Comparison of ENCODE assay signal across 24 mouse cellular contexts in genomic region chr6:13882919-13883318, GRCm38 (mm10).
"Had no signal": no experiment of that assay in that cellular context is flagged by ENCODE, and none has a peak within 500 bp of the region (broad histone marks: within the 10 kb centered on the region; RNA-seq: fewer than 3 reads in every experiment).

No protein-coding gene starts in this region.

- DNase-seq: gastrocnemius, postnatal 14 days; gastrocnemius, postnatal 36 days; heart, adult 11 months; heart, adult 2 months; heart, postnatal 14 days; heart, postnatal 36 days; kidney, adult 18-20 months; kidney, adult 8-10 months; kidney, postnatal 10 days; kidney, postnatal 25 days; kidney, postnatal 4 days had no signal

- H3K36me3 ChIP-seq: heart, embryonic 15.5 days; hindbrain, embryonic 13.5 days; hindbrain, embryonic 15.5 days; limb, embryonic 13.5 days; limb, embryonic 15.5 days; liver, embryonic 12.5 days had no signal

- H3K4me2 ChIP-seq: heart, embryonic 11.5 days; heart, embryonic 13.5 days; heart, embryonic 15.5 days; hindbrain, embryonic 13.5 days; hindbrain, embryonic 15.5 days; limb, embryonic 13.5 days; limb, embryonic 15.5 days; liver, embryonic 12.5 days had no signal

- H3K27ac ChIP-seq: heart, adult 2 months; heart, embryonic 13.5 days; heart, embryonic 15.5 days; hindbrain, embryonic 13.5 days; hindbrain, embryonic 15.5 days; hindbrain, postnatal 0 days; layer of hippocampus, adult 2 months; left cerebral cortex, adult 2 months; limb, embryonic 13.5 days; limb, embryonic 15.5 days; liver, embryonic 12.5 days; liver, embryonic 14.5 days had no signal

- H3K27me3 ChIP-seq: heart, embryonic 13.5 days; heart, embryonic 15.5 days; hindbrain, embryonic 13.5 days; hindbrain, embryonic 15.5 days; limb, embryonic 13.5 days; limb, embryonic 15.5 days; liver, embryonic 12.5 days had no signal

- H3K9me3 ChIP-seq: heart, embryonic 13.5 days; heart, embryonic 15.5 days; hindbrain, embryonic 15.5 days; limb, embryonic 13.5 days; limb, embryonic 15.5 days; liver, embryonic 12.5 days had no signal

- H3K4me3 ChIP-seq: heart, adult 2 months; heart, embryonic 13.5 days; heart, embryonic 15.5 days; hindbrain, embryonic 13.5 days; hindbrain, embryonic 15.5 days; layer of hippocampus, adult 2 months; left cerebral cortex, adult 2 months; limb, embryonic 13.5 days; limb, embryonic 15.5 days; liver, embryonic 12.5 days had no signal

- H3K9ac ChIP-seq: heart, embryonic 13.5 days; heart, embryonic 15.5 days; hindbrain, embryonic 13.5 days; hindbrain, embryonic 15.5 days; limb, embryonic 13.5 days; limb, embryonic 15.5 days; liver, embryonic 12.5 days; liver, embryonic 14.5 days had no signal

- H3K4me1 ChIP-seq: heart, embryonic 13.5 days; heart, embryonic 15.5 days; hindbrain, embryonic 13.5 days; hindbrain, embryonic 15.5 days; limb, embryonic 13.5 days; limb, embryonic 15.5 days; liver, embryonic 12.5 days had no signal

- ATAC-seq: hindbrain, postnatal 0 days; intestine, postnatal 0 days; liver, embryonic 12.5 days had no signal
